14 mouse cellular contexts compared by ENCODE assay signal in the genomic region with DNA sequence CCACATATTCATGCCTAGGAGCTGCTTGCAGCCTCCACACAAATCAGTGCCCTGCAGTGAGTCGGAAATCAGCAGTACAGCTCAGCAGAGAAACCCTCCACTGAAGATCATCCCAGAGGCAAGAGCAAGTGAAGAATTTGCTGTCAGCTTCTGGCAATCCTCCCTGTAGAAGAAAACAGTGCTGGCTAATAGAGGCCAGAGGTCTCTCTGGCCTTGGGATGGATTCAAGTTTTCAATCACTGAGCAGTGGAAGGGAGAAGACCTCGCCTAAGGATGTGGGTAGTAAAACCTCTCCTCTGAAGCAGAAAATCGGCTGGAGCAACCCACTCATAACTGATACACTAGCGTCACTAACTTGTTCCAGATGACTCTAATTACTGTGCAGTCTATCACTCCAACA.
DNase-seq lines count a peak whose midpoint lies in the region; ATAC-seq and TF ChIP-seq lines count a peak whose summit lies in the region.
"Had no signal": no experiment of that assay in that cellular context is flagged by ENCODE, and none has a peak within 500 bp of the region (broad histone marks: within the 10 kb centered on the region; RNA-seq: fewer than 3 reads in every experiment).

No protein-coding gene starts in this region.

- H3K4me2 ChIP-seq in lung, embryonic 14.5 days: no peak overlapping the region
- H3K4me2 ChIP-seq in kidney, embryonic 14.5 days (replicated peaks; ENCODE audit: low read depth, low read length): no peak overlapping the region
- no peak overlapping the region for H3K4me2 ChIP-seq in neural tube, embryonic 11.5 days (ENCODE audit: low read depth)
- H3K4me2 ChIP-seq: embryonic facial prominence, embryonic 15.5 days had no signal

- peak; percentile 63; the same call in 1 of the 2 replicates for ATAC-seq in lung, embryonic 14.5 days (ENCODE audit: insufficient read depth)
- ATAC-seq in kidney, embryonic 14.5 days (ENCODE audit: low FRiP score, low TSS enrichment): peak; percentile 39; the same call in 1 of the 2 replicates
- ATAC-seq in neural tube, embryonic 11.5 days (ENCODE audit: insufficient read depth, low FRiP score, low TSS enrichment): no peak
- ATAC-seq: forebrain, embryonic 14.5 days; Patski had no signal

- H3K4me3 ChIP-seq in lung, embryonic 14.5 days (ENCODE audit: low read depth, low read length): no peak overlapping the region
- no peak overlapping the region for H3K4me3 ChIP-seq in kidney, embryonic 14.5 days (ENCODE audit: low read length)
- no peak overlapping the region for H3K4me3 ChIP-seq in neural tube, embryonic 11.5 days (ENCODE audit: low read depth, low read length)
- H3K4me3 ChIP-seq: embryonic facial prominence, embryonic 15.5 days had no signal

- no peaks in the 10 kb centered on the region for H3K4me1 ChIP-seq in lung, embryonic 14.5 days (ENCODE audit: insufficient read depth)
- H3K4me1 ChIP-seq in kidney, embryonic 14.5 days (ENCODE audit: control insufficient read depth, insufficient read depth, low read length): 0 out of 2 replicates have a peak, but pooled peaks cover 5% of the 10 kb centered on the region
- no peaks in the 10 kb centered on the region for H3K4me1 ChIP-seq in neural tube, embryonic 11.5 days (ENCODE audit: control insufficient read depth, insufficient read depth, low read length)

- TF ChIP-seq POLR2A in brain, embryonic 14.5 days (IDR thresholded peaks at IDR 0.05; ENCODE audit: borderline replicate concordance, extremely low read depth, insufficient read depth, insufficient read length, poor library complexity, severe bottlenecking): no peak

- H3K9ac ChIP-seq in lung, embryonic 14.5 days: no peak overlapping the region
- no peak overlapping the region for H3K9ac ChIP-seq in kidney, embryonic 14.5 days (ENCODE audit: low read depth, low read length)
- no peak overlapping the region for H3K9ac ChIP-seq in neural tube, embryonic 11.5 days (ENCODE audit: low read length)
- H3K9ac ChIP-seq: embryonic facial prominence, embryonic 15.5 days; liver, embryonic 14.5 days had no signal

- H3K36me3 ChIP-seq in lung, embryonic 14.5 days (ENCODE audit: insufficient read depth): no peaks in the 10 kb centered on the region
- no peaks in the 10 kb centered on the region for H3K36me3 ChIP-seq in kidney, embryonic 14.5 days (ENCODE audit: control insufficient read depth, insufficient read depth, low read length)
- H3K36me3 ChIP-seq in neural tube, embryonic 11.5 days (ENCODE audit: control insufficient read depth, insufficient read depth, low read length): no peaks in the 10 kb centered on the region
- H3K36me3 ChIP-seq: embryonic facial prominence, embryonic 15.5 days had no signal

- WGBS in lung, embryonic 14.5 days: 33% methylated on average over 4 of the region's 4 CpGs
- WGBS in kidney, embryonic 14.5 days: 25% methylated on average over 4 of the region's 4 CpGs
- 54% methylated on average over 4 of the region's 4 CpGs for WGBS in neural tube, embryonic 11.5 days

- peak; percentile 75 for DNase-seq in lung, embryonic 14.5 days
- DNase-seq in lung, postnatal 36 days: no peak
- peak; percentile 16 for DNase-seq in brain, embryonic 14.5 days (ENCODE audit: low read depth)
- peak; percentile 15 for DNase-seq in neural tube, embryonic 11.5 days (ENCODE audit: low spot score)
- DNase-seq in spleen, adult 12 weeks (ENCODE audit: low spot score): no peak
- DNase-seq in lung, postnatal 10 days: no peak
- DNase-seq: cerebellum, adult 8-10 months; gastrocnemius, postnatal 25 days had no signal

- no peak overlapping the region for H3K27ac ChIP-seq in lung, embryonic 14.5 days (ENCODE audit: low read depth)
- H3K27ac ChIP-seq in kidney, embryonic 14.5 days (ENCODE audit: low read depth, low read length): no peak overlapping the region
- no peak overlapping the region for H3K27ac ChIP-seq in neural tube, embryonic 11.5 days (ENCODE audit: low read depth, low read length)
- H3K27ac ChIP-seq: embryonic facial prominence, embryonic 15.5 days; liver, embryonic 14.5 days had no signal

- H3K9me3 ChIP-seq in lung, embryonic 14.5 days (ENCODE audit: low read depth, low read length): no peaks in the 10 kb centered on the region
- H3K9me3 ChIP-seq in kidney, embryonic 14.5 days (ENCODE audit: control insufficient read depth, low read length): no peaks in the 10 kb centered on the region
- no peaks in the 10 kb centered on the region for H3K9me3 ChIP-seq in neural tube, embryonic 11.5 days (ENCODE audit: control insufficient read depth, low read length)
- H3K9me3 ChIP-seq: embryonic facial prominence, embryonic 15.5 days had no signal

- no peaks in the 10 kb centered on the region for H3K27me3 ChIP-seq in lung, embryonic 14.5 days (ENCODE audit: insufficient read depth, low read length)
- no peaks in the 10 kb centered on the region for H3K27me3 ChIP-seq in kidney, embryonic 14.5 days (ENCODE audit: control insufficient read depth, insufficient read depth, low read length)
- no peaks in the 10 kb centered on the region for H3K27me3 ChIP-seq in neural tube, embryonic 11.5 days (ENCODE audit: control insufficient read depth, insufficient read depth, low read length)
- H3K27me3 ChIP-seq: CH12.LX; embryonic facial prominence, embryonic 15.5 days; Patski had no signal

- TF ChIP-seq CTCF in lung, embryonic 14.5 days (IDR thresholded peaks at IDR 0.05; ENCODE audit: low read depth): no peak
- no peak for TF ChIP-seq CTCF in brain, embryonic 14.5 days (IDR thresholded peaks at IDR 0.05; ENCODE audit: borderline replicate concordance, extremely low read depth, insufficient read depth, insufficient read length)

Comparison
In these comparisons a context has a peak if more than half of its experiments do, and no peak if none do; other contexts are left out.
1. DNase-seq: peak in lung, embryonic 14.5 days (single experiment), brain, embryonic 14.5 days (single experiment) and neural tube, embryonic 11.5 days (single experiment); none in lung, postnatal 36 days (single experiment), spleen, adult 12 weeks (single experiment) and lung, postnatal 10 days (single experiment).